15 mouse cellular contexts compared by ENCODE assay signal in genomic region chr5:139625871-139626460, GRCm38 (mm10).
DNase-seq lines count a peak whose midpoint lies in the region; ATAC-seq and TF ChIP-seq lines count a peak whose summit lies in the region.
"Had no signal": no experiment of that assay in that cellular context is flagged by ENCODE, and none has a peak within 500 bp of the region (broad histone marks: within the 10 kb centered on the region; RNA-seq: fewer than 3 reads in every experiment).

No protein-coding gene starts in this region.

- peak overlapping the region; percentile 74 for H3K27ac ChIP-seq in hindbrain, embryonic 13.5 days
- no peak overlapping the region for H3K27ac ChIP-seq in hindbrain, embryonic 11.5 days (ENCODE audit: low read depth, low read length)
- H3K27ac ChIP-seq in hindbrain, embryonic 15.5 days (replicated peaks): 0 out of 2 replicates have a peak overlapping the region, but pooled peaks have one; percentile 36
- peak overlapping the region; percentile 64 for H3K27ac ChIP-seq in neural tube, embryonic 15.5 days (replicated peaks)
- no peak overlapping the region for H3K27ac ChIP-seq in limb, embryonic 10.5 days
- H3K27ac ChIP-seq in kidney, adult 2 months (ENCODE audit: insufficient read depth, low read depth, low read length): no peak overlapping the region

- H3K4me3 ChIP-seq in hindbrain, embryonic 13.5 days: no peak overlapping the region
- no peak overlapping the region for H3K4me3 ChIP-seq in hindbrain, embryonic 11.5 days (ENCODE audit: low read depth, low read length)
- no peak overlapping the region for H3K4me3 ChIP-seq in hindbrain, embryonic 15.5 days
- no peak overlapping the region for H3K4me3 ChIP-seq in neural tube, embryonic 15.5 days (replicated peaks)
- H3K4me3 ChIP-seq in limb, embryonic 10.5 days: no peak overlapping the region
- no peak overlapping the region for H3K4me3 ChIP-seq in kidney, adult 2 months (ENCODE audit: insufficient read depth, low read depth, low read length)

- no peak for DNase-seq in hindbrain, embryonic 11.5 days (ENCODE audit: low spot score)
- peak; percentile 23 for DNase-seq in brain, adult 2 months (ENCODE audit: low read depth, low spot score)
- DNase-seq in adrenal gland, postnatal 14 days: no peak
- no peak for DNase-seq in limb, embryonic 10.5 days (ENCODE audit: low spot score)
- DNase-seq in kidney, adult 2 months: no peak
- DNase-seq: adrenal gland, adult 8-10 months; cerebellum, adult 11-12 months; gastrocnemius, postnatal 36 days; lung, embryonic 14.5 days; thymus, postnatal 36 days had no signal

- WGBS in hindbrain, embryonic 13.5 days: 51% methylated on average over 22 of the region's 22 CpGs
- 80% methylated on average over 22 of the region's 22 CpGs for WGBS in hindbrain, embryonic 11.5 days
- WGBS in hindbrain, embryonic 15.5 days: 39% methylated on average over 22 of the region's 22 CpGs
- WGBS in neural tube, embryonic 15.5 days: 22% methylated on average over 22 of the region's 22 CpGs
- 72% methylated on average over 22 of the region's 22 CpGs for WGBS in limb, embryonic 10.5 days
- WGBS in kidney, adult 2 months: 56% methylated on average over 22 of the region's 22 CpGs

- H3K9me3 ChIP-seq in hindbrain, embryonic 13.5 days: 0 out of 2 replicates have a peak, but pooled peaks cover 3% of the 10 kb centered on the region
- H3K9me3 ChIP-seq in hindbrain, embryonic 11.5 days (ENCODE audit: control insufficient read depth, low read length): no peaks in the 10 kb centered on the region
- H3K9me3 ChIP-seq in hindbrain, embryonic 15.5 days: no peaks in the 10 kb centered on the region
- H3K9me3 ChIP-seq in neural tube, embryonic 15.5 days (replicated peaks): no peaks in the 10 kb centered on the region
- H3K9me3 ChIP-seq in limb, embryonic 10.5 days (replicated peaks): 0 out of 2 replicates have a peak, but pooled peaks cover 4% of the 10 kb centered on the region

- no peak for TF ChIP-seq CTCF in kidney, adult 2 months (conservative IDR thresholded peaks at IDR 0.05; ENCODE audit: insufficient read depth, insufficient read length, low read depth, low read length)

- peaks cover 34% of the 10 kb centered on the region for H3K27me3 ChIP-seq in hindbrain, embryonic 13.5 days
- H3K27me3 ChIP-seq in hindbrain, embryonic 11.5 days (ENCODE audit: control insufficient read depth, insufficient read depth, low read length): no peaks in the 10 kb centered on the region
- H3K27me3 ChIP-seq in hindbrain, embryonic 15.5 days: 0 out of 2 replicates have a peak, but pooled peaks cover 4% of the 10 kb centered on the region
- H3K27me3 ChIP-seq in neural tube, embryonic 15.5 days (replicated peaks): peaks cover 6% of the 10 kb centered on the region; the same call in 1 of the 2 replicates
- peaks cover 73% of the 10 kb centered on the region for H3K27me3 ChIP-seq in limb, embryonic 10.5 days (ENCODE audit: low read depth, poor library complexity, severe bottlenecking)
- no peaks in the 10 kb centered on the region for H3K27me3 ChIP-seq in kidney, adult 2 months (replicated peaks; ENCODE audit: control insufficient read depth, insufficient read depth, low read length)

- no peaks in the 10 kb centered on the region for H3K36me3 ChIP-seq in hindbrain, embryonic 13.5 days
- H3K36me3 ChIP-seq in hindbrain, embryonic 11.5 days (ENCODE audit: control insufficient read depth, insufficient read depth, low read length): no peaks in the 10 kb centered on the region
- H3K36me3 ChIP-seq in hindbrain, embryonic 15.5 days: no peaks in the 10 kb centered on the region
- no peaks in the 10 kb centered on the region for H3K36me3 ChIP-seq in neural tube, embryonic 15.5 days
- H3K36me3 ChIP-seq in limb, embryonic 10.5 days: no peaks in the 10 kb centered on the region
- no peaks in the 10 kb centered on the region for H3K36me3 ChIP-seq in kidney, adult 2 months (ENCODE audit: control insufficient read depth, insufficient read depth, low read length)

- H3K9ac ChIP-seq in hindbrain, embryonic 13.5 days: no peak overlapping the region
- no peak overlapping the region for H3K9ac ChIP-seq in hindbrain, embryonic 11.5 days (ENCODE audit: low read depth, low read length)
- no peak overlapping the region for H3K9ac ChIP-seq in hindbrain, embryonic 15.5 days
- no peak overlapping the region for H3K9ac ChIP-seq in neural tube, embryonic 15.5 days (replicated peaks)
- H3K9ac ChIP-seq: lung, embryonic 14.5 days had no signal

- 0 out of 2 replicates have a peak, but pooled peaks cover 3% of the 10 kb centered on the region for H3K4me1 ChIP-seq in hindbrain, embryonic 13.5 days (replicated peaks)
- H3K4me1 ChIP-seq in hindbrain, embryonic 11.5 days (replicated peaks; ENCODE audit: control insufficient read depth, insufficient read depth, low read length): no peaks in the 10 kb centered on the region
- H3K4me1 ChIP-seq in hindbrain, embryonic 15.5 days (replicated peaks): 0 out of 2 replicates have a peak, but pooled peaks cover 8% of the 10 kb centered on the region
- peaks cover 10% of the 10 kb centered on the region; the same call in 1 of the 2 replicates for H3K4me1 ChIP-seq in neural tube, embryonic 15.5 days
- peaks cover 6% of the 10 kb centered on the region for H3K4me1 ChIP-seq in limb, embryonic 10.5 days
- no peaks in the 10 kb centered on the region for H3K4me1 ChIP-seq in kidney, adult 2 months (ENCODE audit: control insufficient read depth, insufficient read depth, low read length)

- peak; percentile 59 for ATAC-seq in hindbrain, embryonic 13.5 days (ENCODE audit: low FRiP score)
- no peak for ATAC-seq in hindbrain, embryonic 11.5 days (ENCODE audit: low FRiP score)
- ATAC-seq in hindbrain, embryonic 15.5 days (ENCODE audit: low FRiP score, low read depth): peak; percentile 61; the same call in 1 of the 2 replicates
- ATAC-seq in neural tube, embryonic 15.5 days (ENCODE audit: low FRiP score): peak; percentile 55; the same call in 1 of the 2 replicates
- ATAC-seq: inflammation-experienced regulatory T-cells, adult 6 months had no signal

- no peak overlapping the region for H3K4me2 ChIP-seq in hindbrain, embryonic 13.5 days
- H3K4me2 ChIP-seq in hindbrain, embryonic 11.5 days (replicated peaks; ENCODE audit: low read depth, low read length): no peak overlapping the region
- peak overlapping the region; percentile 4; the same call in 1 of the 2 replicates for H3K4me2 ChIP-seq in hindbrain, embryonic 15.5 days
- no peak overlapping the region for H3K4me2 ChIP-seq in neural tube, embryonic 15.5 days
- H3K4me2 ChIP-seq: lung, embryonic 14.5 days; midbrain, embryonic 11.5 days had no signal

- no peak for TF ChIP-seq POLR2A in kidney, adult 2 months (IDR thresholded peaks at IDR 0.05; ENCODE audit: low read depth, low read length)

Comparison
In these comparisons a context has a peak if more than half of its experiments do, and no peak if none do; other contexts are left out.
1. H3K27ac ChIP-seq: peak in hindbrain, embryonic 13.5 days (single experiment), hindbrain, embryonic 15.5 days (single experiment) and neural tube, embryonic 15.5 days (single experiment); none in hindbrain, embryonic 11.5 days (single experiment), limb, embryonic 10.5 days (single experiment) and kidney, adult 2 months (single experiment).